Mouse (Mus musculus) layer of hippocampus, postnatal 10 days (tissue): ENCODE data around the gene Atg7. TPM values are rescaled to one million over a fixed set of nuclear protein-coding genes. Genes with fewer than 3 reads are reported as not detected.
A peak's percentile ranks its signal among the peaks of the same experiment; 100 is the strongest.

Experiments used
- DNase-seq, 2 experiments: peaks; one replicate each; pipeline ENCODE4 v3.0.0; 2021; ENCODE audit warnings: low spot score in 2 of 2
- total RNA-seq, 2 experiments: library from RNA; stranded (reverse); gene quantifications; 2 replicates each; pipeline ENCODE4 v1.2.3; 2021

Gene Atg7
- total RNA-seq, 2 experiments from 2014 or later, result 23.7 to 28.4 TPM

GRCm38 (mm10) chr6:114848761-114849160 is 205.9 kb downstream of the Atg7 start:
- DNase-seq, result no peak

GRCm38 (mm10) chr6:114849787-114850186 is 206.9 kb downstream of the Atg7 start:
- no peak for DNase-seq

- DNase-seq, result no peak
Measured at GRCm38 (mm10) chr6:114851688-114852087, 208.8 kb downstream of the Atg7 start.

- no peak for DNase-seq
Measured at GRCm38 (mm10) chr6:114852739-114853138, 209.8 kb downstream of the Atg7 start.

GRCm38 (mm10) chr6:114854368-114854767 is 211.5 kb downstream of the Atg7 start:
- no peak for DNase-seq

- no peak for DNase-seq
Measured at GRCm38 (mm10) chr6:114855644-114856043, 212.7 kb downstream of the Atg7 start.

- no peak for DNase-seq
Measured at GRCm38 (mm10) chr6:114856501-114856900, 213.6 kb downstream of the Atg7 start.

GRCm38 (mm10) chr6:114857996-114858721 is 215.3 kb downstream of the Atg7 start:
- DNase-seq, result peak in 1 of 2 experiments; percentile 27

- DNase-seq, result no peak
Measured at GRCm38 (mm10) chr6:114858722-114859053, 215.8 kb downstream of the Atg7 start.

- DNase-seq, result no peak
Measured at GRCm38 (mm10) chr6:114860677-114861568, 218.0 kb downstream of the Atg7 start.

GRCm38 (mm10) chr6:114861591-114861990 is 218.7 kb downstream of the Atg7 start:
- DNase-seq, result no peak

- no peak for DNase-seq
Measured at GRCm38 (mm10) chr6:114862046-114862445, 219.1 kb downstream of the Atg7 start.

GRCm38 (mm10) chr6:114863501-114863900 is 220.6 kb downstream of the Atg7 start:
- DNase-seq, result peak in 1 of 2 experiments; percentile 35

GRCm38 (mm10) chr6:114864421-114864820 is 221.5 kb downstream of the Atg7 start:
- DNase-seq, result peak in 1 of 2 experiments; percentile 21

- DNase-seq, result no peak
Measured at GRCm38 (mm10) chr6:114866078-114866477, 223.2 kb downstream of the Atg7 start.

- DNase-seq, result no peak
Measured at GRCm38 (mm10) chr6:114866619-114867018, 223.7 kb downstream of the Atg7 start.

GRCm38 (mm10) chr6:114868656-114869055 is 225.8 kb downstream of the Atg7 start:
- DNase-seq, result no peak

- peak in 1 of 2 experiments; percentile 20 for DNase-seq
Measured at GRCm38 (mm10) chr6:114869501-114870076, 226.7 kb downstream of the Atg7 start.

GRCm38 (mm10) chr6:114871010-114871660 is 228.2 kb downstream of the Atg7 start:
- no peak for DNase-seq

- DNase-seq, result no peak
Measured at GRCm38 (mm10) chr6:114873808-114874137, 230.9 kb downstream of the Atg7 start.

GRCm38 (mm10) chr6:114874138-114874928 is 231.4 kb downstream of the Atg7 start:
- DNase-seq, result peak in 1 of 2 experiments; percentile 53
